Mouse (Mus musculus) cerebellum, adult 2 months (tissue): Measurements from ENCODE around the gene Apol8. TPM values are rescaled to one million over a fixed set of nuclear protein-coding genes. Genes with fewer than 3 reads are reported as not detected.

ENCODE experiments used
- DNase-seq, 2 experiments: peaks; one replicate each; pipeline ENCODE4 v3.0.0; 2021
- H3K27ac ChIP-seq: fragments of 200-500 bp; 2 replicates; pipeline ENCODE4 v1.5.1; 2012; ENCODE audit warnings: low read length, control low read depth, inconsistent platforms; ENCODE audit not compliant: insufficient read depth
- H3K27me3 ChIP-seq: fragments of 200-500 bp; 2 replicates; pipeline ENCODE4 v1.6.1; 2012; ENCODE audit warnings: inconsistent platforms, mild to moderate bottlenecking, low read length, moderate library complexity; ENCODE audit not compliant: control insufficient read depth, insufficient read depth
- H3K4me1 ChIP-seq: fragments of 200-500 bp; 2 replicates; pipeline ENCODE4 v1.6.1; 2011; ENCODE audit warnings: low read length; ENCODE audit not compliant: control insufficient read depth, insufficient read depth
- H3K4me3 ChIP-seq: fragments of 200-500 bp; replicated peaks from 2 replicates; pipeline ENCODE3; 2011; ENCODE audit warnings: mild to moderate bottlenecking, low read depth, low read length, control low read depth; ENCODE audit not compliant: insufficient read depth
- CTCF ChIP-seq: fragments of 200-500 bp; IDR thresholded peaks from 2 replicates; pipeline ENCODE4 v1.5.1; 2011; ENCODE audit warnings: low read depth, mild to moderate bottlenecking, control low read depth, low read length, moderate library complexity, borderline replicate concordance; ENCODE audit not compliant: insufficient read depth
- POLR2A ChIP-seq: fragments of 200-500 bp; IDR thresholded peaks from 2 replicates; pipeline ENCODE4 v1.6.1; 2011; ENCODE audit warnings: low read length, control low read depth, borderline replicate concordance; ENCODE audit not compliant: insufficient read depth
- WGBS: fragments of 180-500 bp; shearing (Covaris S2); methylation state at CpG from one replicate; pipeline ENCODE4 v1.1.7; 2018; 5-methylcytosine and 5-hydroxymethylcytosine counted together
- polyA plus RNA-seq: library from polyadenylated mRNA; depleted of rRNA; stranded (reverse); fragments of >200 nt; gene quantifications from 2 replicates; pipeline ENCODE4 v1.2.3, GENCODE M21; 2012

Gene Apol8
- polyA plus RNA-seq, 1 experiment, result 8.2 TPM

GRCm38 (mm10) chr15:77793094-77793493, 36.3 kb upstream of the Apol8 start:
- peaks cover 64% of the 10 kb centered on the region for H3K4me1 ChIP-seq
- no peak overlapping the region for H3K4me3 ChIP-seq
- WGBS, result 37% methylated on average over 4 of the region's 4 CpGs
- no peak for TF ChIP-seq POLR2A
- no peak for TF ChIP-seq CTCF
- H3K27me3 ChIP-seq, result no peaks in the 10 kb centered on the region
- no peak for DNase-seq
- peak overlapping the region; percentile 10 for H3K27ac ChIP-seq

GRCm38 (mm10) chr15:77792056-77792455, 35.3 kb upstream of the Apol8 start:
- no peak overlapping the region for H3K4me3 ChIP-seq
- peaks cover 62% of the 10 kb centered on the region for H3K4me1 ChIP-seq
- no peak overlapping the region; the same call in 1 of the 2 replicates for H3K27ac ChIP-seq
- TF ChIP-seq POLR2A (no peak), CTCF (no peak)
- no peak for DNase-seq
- 32% methylated on average over 9 of the region's 9 CpGs for WGBS
- no peaks in the 10 kb centered on the region for H3K27me3 ChIP-seq

- 57% methylated on average over 21 of the region's 21 CpGs for WGBS
- no peak for TF ChIP-seq POLR2A
- no peak for TF ChIP-seq CTCF
- H3K4me1 ChIP-seq, result peaks cover 54% of the 10 kb centered on the region
- no peak overlapping the region for H3K4me3 ChIP-seq
- peak; percentile 64 to 72 for DNase-seq
- H3K27me3 ChIP-seq, result no peaks in the 10 kb centered on the region
- peak overlapping the region; percentile 72 for H3K27ac ChIP-seq
These were observed 34.0 kb upstream of the Apol8 start for GRCm38 (mm10) chr15:77790656-77791405.

- Histone ChIP-seq H3K27me3 (no peaks in the 10 kb centered on the region), H3K4me1 (peaks cover 54% of the 10 kb centered on the region), H3K27ac (0 out of 2 replicates have a peak overlapping the region, but pooled peaks have one; percentile 14), H3K4me3 (no peak overlapping the region)
- no peak for DNase-seq
- 86% methylated on average over 3 of the region's 3 CpGs for WGBS
- TF ChIP-seq CTCF, result no peak
- no peak for TF ChIP-seq POLR2A
These were observed 32.4 kb upstream of the Apol8 start for GRCm38 (mm10) chr15:77789186-77789585.

GRCm38 (mm10) chr15:77788356-77788755, 31.6 kb upstream of the Apol8 start:
- Histone ChIP-seq H3K4me1 (peaks cover 50% of the 10 kb centered on the region), H3K4me3 (no peak overlapping the region), H3K27ac (peak overlapping the region; percentile 14; the same call in 1 of the 2 replicates), H3K27me3 (no peaks in the 10 kb centered on the region)
- 9% methylated on average over 6 of the region's 6 CpGs for WGBS
- TF ChIP-seq POLR2A (no peak), CTCF (no peak)
- peak; percentile 72 to 88 for DNase-seq

- no peaks in the 10 kb centered on the region for H3K27me3 ChIP-seq
- no peak overlapping the region for H3K4me3 ChIP-seq
- no peak for DNase-seq
- H3K27ac ChIP-seq, result no peak overlapping the region
- no peak for TF ChIP-seq CTCF
- TF ChIP-seq POLR2A, result no peak
- 95% methylated on average over 1 of the region's 1 CpGs for WGBS
- peaks cover 31% of the 10 kb centered on the region for H3K4me1 ChIP-seq
These were observed 29.0 kb upstream of the Apol8 start for GRCm38 (mm10) chr15:77785807-77786206.

GRCm38 (mm10) chr15:77784039-77784824, 27.4 kb upstream of the Apol8 start:
- H3K27ac ChIP-seq, result no peak overlapping the region
- 78% methylated on average over 22 of the region's 22 CpGs for WGBS

GRCm38 (mm10) chr15:77782449-77783014, 25.7 kb upstream of the Apol8 start:
- H3K27ac ChIP-seq, result no peak overlapping the region
- peaks cover 10% of the 10 kb centered on the region for H3K4me1 ChIP-seq
- no peak for DNase-seq
- H3K4me3 ChIP-seq, result no peak overlapping the region
- WGBS, result 77% methylated on average over 11 of the region's 11 CpGs
- H3K27me3 ChIP-seq, result no peaks in the 10 kb centered on the region
- TF ChIP-seq CTCF (peak; percentile 40), POLR2A (no peak)

More at GRCm38 (mm10) chr15:77784039-77784824, 27.4 kb upstream of the Apol8 start:
- Histone ChIP-seq H3K27me3 (no peaks in the 10 kb centered on the region), H3K4me1 (peaks cover 22% of the 10 kb centered on the region), H3K4me3 (no peak overlapping the region)
- TF ChIP-seq POLR2A (no peak), CTCF (no peak)
- no peak for DNase-seq
